Mouse (Mus musculus) lung, adult 2 months (tissue): ENCODE data around the gene Polr1a. TPM values are rescaled to one million over a fixed set of nuclear protein-coding genes. Genes with fewer than 3 reads are reported as not detected.
A peak's percentile ranks its signal among the peaks of the same experiment; 100 is the strongest.

Experiments used
- DNase-seq: peaks from one replicate; pipeline ENCODE4 v3.0.0; 2022
- H3K4me1 ChIP-seq: fragments of 200-500 bp; 2 replicates; pipeline ENCODE4 v1.6.1; 2011; ENCODE audit warnings: low read length; ENCODE audit not compliant: control insufficient read depth, insufficient read depth
- H3K4me3 ChIP-seq: fragments of 200-500 bp; replicated peaks from 2 replicates; pipeline ENCODE3; 2011; ENCODE audit warnings: low read depth, mild to moderate bottlenecking, control low read depth, low read length; ENCODE audit errors: extremely low read depth
- CTCF ChIP-seq: fragments of 200-500 bp; IDR thresholded peaks from 2 replicates; pipeline ENCODE4 v1.5.1; 2011; ENCODE audit warnings: mild to moderate bottlenecking, low read length, control low read depth; ENCODE audit not compliant: insufficient read depth
- POLR2A ChIP-seq: fragments of 200-500 bp; IDR thresholded peaks from 2 replicates; pipeline ENCODE4 v1.6.1; 2011; ENCODE audit warnings: low read depth, mild to moderate bottlenecking, control low read depth, low read length, borderline replicate concordance; ENCODE audit errors: extremely low read depth
- WGBS: fragments of 180-500 bp; shearing (Covaris S2); methylation state at CpG from one replicate; pipeline ENCODE4 v1.1.7; 2018; 5-methylcytosine and 5-hydroxymethylcytosine counted together
- polyA plus RNA-seq: library from polyadenylated mRNA; depleted of rRNA; stranded (reverse); fragments of >200 nt; gene quantifications from 2 replicates; pipeline ENCODE4 v1.2.3, GENCODE M21; 2012

The Polr1a gene
- polyA plus RNA-seq, 1 experiment: 11.6 TPM

DNA sequence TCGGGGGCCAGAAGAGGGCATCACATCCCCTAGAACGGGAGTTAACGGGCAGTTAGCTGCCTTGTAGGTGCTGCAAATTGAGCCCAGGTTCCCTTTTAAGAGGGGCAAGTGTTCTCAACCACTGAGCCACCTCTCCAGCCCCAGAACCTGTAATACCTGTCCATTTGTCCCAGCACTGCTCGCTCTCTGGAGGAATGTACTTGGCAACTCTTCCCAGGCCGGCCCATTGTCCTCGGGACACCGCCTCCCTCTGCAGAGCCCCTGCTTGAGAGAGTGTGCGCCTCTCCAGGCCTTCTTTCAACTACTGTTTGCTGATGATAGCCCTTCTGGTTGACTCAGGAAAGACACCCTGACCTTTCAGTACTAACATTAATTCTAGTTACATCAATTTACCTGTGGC lies 37.3 kb downstream of the Polr1a start:
- H3K4me3 ChIP-seq: no peak overlapping the region
- TF ChIP-seq CTCF (no peak), POLR2A (no peak)
- DNase-seq: no peak
- WGBS: 81% methylated on average over 8 of the region's 8 CpGs
- H3K4me1 ChIP-seq: peaks cover 4% of the 10 kb centered on the region; the same call in 1 of the 2 replicates

DNA sequence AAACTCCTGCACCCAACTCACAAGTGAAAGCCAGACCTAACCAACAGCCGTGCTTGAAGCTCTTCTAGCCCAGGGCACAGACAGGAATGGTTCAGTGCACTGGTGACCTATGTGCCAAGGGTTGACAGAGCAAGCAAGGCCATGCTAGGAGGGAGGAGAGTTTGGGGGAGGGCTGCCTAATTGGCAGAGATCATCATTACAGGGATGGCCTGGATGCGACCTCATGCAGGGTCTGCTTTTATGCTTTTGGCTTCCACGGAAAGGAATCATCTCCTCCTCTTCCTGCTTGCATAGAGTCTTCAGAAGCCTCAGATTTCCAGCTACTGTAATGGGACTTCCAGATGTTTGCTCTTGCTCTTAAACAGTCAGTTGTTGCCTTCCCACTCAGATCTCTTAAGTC lies 40.9 kb downstream of the Polr1a start:
- no peak for DNase-seq
- 58% methylated on average over 3 of the region's 3 CpGs for WGBS
- Histone ChIP-seq H3K4me3 (no peak overlapping the region), H3K4me1 (peaks cover 5% of the 10 kb centered on the region; the same call in 1 of the 2 replicates)
- TF ChIP-seq CTCF (no peak), POLR2A (no peak)

DNA sequence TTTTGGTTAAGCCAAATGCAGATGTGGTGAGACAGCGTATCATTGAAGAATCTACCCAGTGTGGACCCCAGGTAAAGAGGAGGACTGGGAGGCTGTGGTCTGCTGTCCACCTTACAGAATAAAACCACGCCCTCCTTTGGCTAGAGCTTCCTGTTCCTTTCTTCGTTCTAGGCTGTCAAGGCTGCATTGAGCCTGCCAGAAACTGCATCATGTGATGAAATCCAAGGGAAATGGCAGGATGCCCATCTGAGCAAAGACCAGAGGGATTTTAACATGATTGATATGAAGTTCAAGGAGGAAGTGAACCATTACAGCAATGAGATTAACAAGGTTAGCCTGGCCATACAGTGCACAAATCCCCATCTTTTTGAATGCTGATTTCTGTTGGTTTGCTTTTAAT lies 41.7 kb downstream of the Polr1a start:
- H3K4me1 ChIP-seq: peaks cover 5% of the 10 kb centered on the region; the same call in 1 of the 2 replicates
- no peak overlapping the region for H3K4me3 ChIP-seq
- DNase-seq: no peak
- TF ChIP-seq CTCF (no peak), POLR2A (no peak)
- WGBS: 40% methylated on average over 3 of the region's 3 CpGs

DNA sequence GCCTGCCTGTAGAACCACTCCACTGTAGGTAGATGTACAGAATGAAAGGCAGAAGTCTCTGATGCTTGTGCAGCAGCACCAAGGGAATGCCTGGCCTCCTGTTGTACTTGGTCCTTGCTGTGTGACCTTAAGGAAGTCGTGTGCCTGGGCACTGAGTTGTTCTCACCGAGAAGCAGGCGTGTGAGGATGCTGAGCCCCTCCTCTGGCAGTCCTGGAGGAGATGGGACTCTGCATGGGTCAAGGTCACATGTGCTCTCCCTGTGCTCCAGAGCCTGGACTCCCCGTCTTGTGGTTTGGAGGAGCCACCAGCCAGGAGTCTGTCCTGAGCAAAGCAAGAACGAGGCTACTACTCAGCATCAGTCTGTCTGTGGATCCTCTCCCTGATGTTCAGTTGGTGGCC lies 42.3 kb downstream of the Polr1a start:
- WGBS: 86% methylated on average over 5 of the region's 5 CpGs

DNA sequence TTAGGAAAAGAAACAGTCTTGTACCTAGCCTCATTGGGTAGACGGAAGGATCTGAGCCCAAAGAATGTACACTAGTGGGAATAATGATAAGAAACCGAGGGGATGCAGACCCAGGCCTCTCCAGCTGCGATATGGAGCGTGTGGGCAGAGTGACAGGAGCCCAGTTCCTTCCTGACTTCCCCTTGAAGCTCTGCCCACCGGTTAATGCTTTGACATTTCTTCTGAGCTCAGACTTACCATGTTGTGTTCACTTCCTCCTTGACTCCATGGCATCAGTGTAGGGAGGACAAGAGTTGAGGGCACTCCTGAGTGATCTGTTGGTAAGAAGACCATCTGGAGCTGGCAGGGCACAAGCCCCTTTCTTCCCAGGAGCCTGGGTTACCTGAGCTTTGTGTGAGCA lies 53.3 kb downstream of the Polr1a start:
- DNase-seq: no peak
- TF ChIP-seq POLR2A: no peak
- TF ChIP-seq CTCF: no peak
- Histone ChIP-seq H3K4me3 (no peak overlapping the region), H3K4me1 (0 out of 2 replicates have a peak, but pooled peaks cover 2% of the 10 kb centered on the region)
- 71% methylated on average over 5 of the region's 5 CpGs for WGBS

More for the DNA sequence above, 42.3 kb downstream of the Polr1a start:
- no peak for TF ChIP-seq POLR2A
- no peak for TF ChIP-seq CTCF
- H3K4me3 ChIP-seq: no peak overlapping the region
- no peak for DNase-seq
- peaks cover 5% of the 10 kb centered on the region; the same call in 1 of the 2 replicates for H3K4me1 ChIP-seq

DNA sequence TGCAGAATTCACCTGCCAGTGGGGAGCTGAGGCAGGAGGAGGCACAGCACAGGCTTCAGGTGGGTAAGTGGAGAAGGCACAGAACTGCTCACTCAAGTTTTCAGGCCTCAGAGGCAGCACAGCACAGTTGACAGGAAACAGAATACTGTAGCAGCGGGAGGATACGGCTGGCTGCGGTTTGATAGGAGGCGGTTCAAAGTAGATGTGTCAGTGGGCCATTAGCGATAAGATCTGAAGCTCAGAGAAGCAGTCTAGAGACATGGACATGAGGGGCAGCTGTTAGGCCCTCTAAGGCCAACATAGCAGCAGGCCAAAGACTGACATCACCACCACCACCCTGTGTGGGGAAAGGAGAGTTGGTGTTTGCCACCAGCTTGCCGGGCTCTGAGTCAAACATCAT lies 53.9 kb downstream of the Polr1a start:
- WGBS: 84% methylated on average over 6 of the region's 6 CpGs
- Histone ChIP-seq H3K4me3 (no peak overlapping the region), H3K4me1 (0 out of 2 replicates have a peak, but pooled peaks cover 2% of the 10 kb centered on the region)
- TF ChIP-seq CTCF (no peak), POLR2A (no peak)
- DNase-seq: no peak

DNA sequence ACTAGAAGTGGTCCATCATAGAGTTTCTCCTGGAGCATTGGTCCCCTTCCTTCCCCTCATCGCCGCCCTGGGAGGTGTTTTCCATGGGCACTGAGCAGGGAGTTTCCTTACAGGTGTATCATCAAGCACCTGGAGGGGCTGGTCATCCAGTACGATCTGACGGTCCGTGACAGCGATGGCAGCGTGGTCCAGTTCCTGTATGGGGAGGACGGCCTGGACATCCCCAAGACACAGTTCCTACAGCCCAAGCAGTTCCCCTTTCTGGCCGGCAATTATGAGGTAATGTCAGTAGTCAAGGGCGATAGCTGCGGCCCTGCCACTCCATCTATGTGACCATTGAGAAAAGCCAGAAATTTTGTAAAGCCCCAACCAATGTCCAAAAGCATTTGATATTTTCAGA lies 54.7 kb downstream of the Polr1a start:
- 93% methylated on average over 11 of the region's 11 CpGs for WGBS

DNA sequence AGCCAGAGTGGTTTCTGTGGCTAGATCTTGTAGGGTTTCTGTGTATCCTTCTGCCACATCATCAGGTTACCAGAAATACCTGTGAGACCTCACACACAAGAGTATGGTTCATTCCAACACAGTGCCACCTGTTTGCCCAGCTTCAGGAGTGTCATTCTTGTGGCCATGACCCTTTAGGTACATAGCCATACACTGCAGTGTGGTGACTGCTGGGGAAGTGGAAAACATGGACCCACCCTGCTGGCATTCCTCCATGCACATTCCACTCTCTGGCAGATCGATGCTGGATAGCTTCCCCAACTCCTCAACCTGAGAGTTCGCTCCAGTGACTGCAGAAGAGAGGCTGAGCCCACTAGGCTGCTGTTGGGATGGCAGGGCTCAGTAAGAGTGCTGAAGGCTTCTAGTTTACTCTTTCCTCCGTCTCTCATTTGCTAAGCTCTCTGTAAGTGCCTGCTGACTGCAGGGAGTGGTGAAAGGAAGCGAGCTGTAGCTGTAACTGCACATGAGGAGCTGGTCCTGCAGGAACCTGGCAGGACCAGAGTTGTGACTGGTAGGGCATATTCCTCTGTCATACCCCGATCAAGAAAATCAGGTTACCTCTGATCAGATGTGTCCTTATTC lies 57.9 kb downstream of the Polr1a start:
- no peak for TF ChIP-seq CTCF
- TF ChIP-seq POLR2A: no peak
- DNase-seq: peak; percentile 24
- 57% methylated on average over 5 of the region's 5 CpGs for WGBS
- 0 out of 2 replicates have a peak, but pooled peaks cover 2% of the 10 kb centered on the region for H3K4me1 ChIP-seq
- H3K4me3 ChIP-seq: no peak overlapping the region

More for the DNA sequence above, 54.7 kb downstream of the Polr1a start:
- DNase-seq: no peak
- no peak for TF ChIP-seq POLR2A
- Histone ChIP-seq H3K4me3 (no peak overlapping the region), H3K4me1 (0 out of 2 replicates have a peak, but pooled peaks cover 2% of the 10 kb centered on the region)

DNA sequence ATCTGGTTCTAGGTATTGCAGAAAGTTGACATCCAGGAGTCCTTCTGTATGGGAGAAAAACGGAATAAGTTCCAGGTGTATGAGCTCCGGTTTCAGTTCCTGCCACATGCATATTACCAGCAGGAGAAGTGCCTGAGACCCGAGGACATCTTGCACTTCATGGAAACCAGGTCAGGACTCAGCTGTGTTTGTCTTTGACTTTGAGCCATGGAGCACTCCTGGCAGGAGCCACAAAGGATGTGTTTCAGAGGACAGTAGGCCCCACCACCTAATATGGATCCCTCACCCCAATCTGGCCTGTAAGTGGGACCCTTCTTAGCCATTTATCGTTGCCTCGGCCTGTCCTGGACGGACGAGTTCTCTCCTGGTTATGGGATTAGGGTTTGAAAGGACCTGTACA lies 59.0 kb downstream of the Polr1a start:
- 83% methylated on average over 7 of the region's 7 CpGs for WGBS
- H3K4me1 ChIP-seq: 0 out of 2 replicates have a peak, but pooled peaks cover 2% of the 10 kb centered on the region
- no peak overlapping the region for H3K4me3 ChIP-seq
- TF ChIP-seq POLR2A: no peak
- TF ChIP-seq CTCF: no peak
- no peak for DNase-seq

DNA sequence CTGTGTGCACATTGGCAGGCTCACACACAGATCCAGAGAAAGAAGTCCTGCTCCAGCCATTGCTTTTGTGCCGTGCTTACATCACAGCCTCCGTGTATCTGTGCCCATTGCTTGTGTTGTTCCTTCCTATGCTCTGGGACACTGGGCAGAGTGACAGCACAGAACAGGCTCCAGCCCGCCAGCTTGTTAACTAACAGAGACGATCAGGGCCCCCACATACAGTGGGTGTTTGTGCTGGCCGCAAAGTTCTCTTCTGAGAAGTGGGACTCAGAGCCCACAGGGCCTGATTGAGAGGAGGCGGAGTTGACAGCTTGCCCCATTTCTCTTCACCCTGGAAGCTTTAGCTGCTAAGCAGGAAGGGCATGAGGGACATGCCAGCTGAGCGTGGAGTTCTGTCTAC lies 60.6 kb downstream of the Polr1a start:
- no peak overlapping the region for H3K4me3 ChIP-seq
- TF ChIP-seq POLR2A: no peak
- no peak for DNase-seq
- 85% methylated on average over 7 of the region's 7 CpGs for WGBS
- H3K4me1 ChIP-seq: 0 out of 2 replicates have a peak, but pooled peaks cover 2% of the 10 kb centered on the region
